11 mouse cellular contexts compared by ENCODE assay signal in genomic region chr14:61044316-61044715, GRCm38 (mm10). TPM values are rescaled to one million over a fixed set of nuclear protein-coding genes. Genes with fewer than 3 reads are reported as not detected.
DNase-seq lines count a peak whose midpoint lies in the region; ATAC-seq and TF ChIP-seq lines count a peak whose summit lies in the region.
"Had no signal": no experiment of that assay in that cellular context is flagged by ENCODE, and none has a peak within 500 bp of the region (broad histone marks: within the 10 kb centered on the region; RNA-seq: fewer than 3 reads in every experiment).

No protein-coding gene starts in this region.

- no peaks in the 10 kb centered on the region for H3K36me3 ChIP-seq in kidney, embryonic 15.5 days
- no peaks in the 10 kb centered on the region for H3K36me3 ChIP-seq in kidney, adult 2 months (ENCODE audit: control insufficient read depth, insufficient read depth, low read length)
- H3K36me3 ChIP-seq in forebrain, embryonic 10.5 days (replicated peaks), result peaks cover 23% of the 10 kb centered on the region
- H3K36me3 ChIP-seq in intestine, embryonic 16.5 days (ENCODE audit: control insufficient read depth, insufficient read depth, low read length), result no peaks in the 10 kb centered on the region
- H3K36me3 ChIP-seq in midbrain, postnatal 0 days (ENCODE audit: insufficient read depth, low read length), result no peaks in the 10 kb centered on the region

- peaks cover 11% of the 10 kb centered on the region; the same call in 1 of the 2 replicates for H3K27me3 ChIP-seq in kidney, embryonic 15.5 days
- H3K27me3 ChIP-seq in kidney, adult 2 months (replicated peaks; ENCODE audit: control insufficient read depth, insufficient read depth, low read length), result 0 out of 2 replicates have a peak, but pooled peaks cover 4% of the 10 kb centered on the region
- H3K27me3 ChIP-seq in forebrain, embryonic 10.5 days (ENCODE audit: poor library complexity, severe bottlenecking), result peaks cover 50% of the 10 kb centered on the region
- H3K27me3 ChIP-seq in intestine, embryonic 16.5 days (replicated peaks; ENCODE audit: control insufficient read depth, insufficient read depth, low read length), result no peaks in the 10 kb centered on the region
- H3K27me3 ChIP-seq in midbrain, postnatal 0 days (ENCODE audit: insufficient read depth, low read length), result no peaks in the 10 kb centered on the region

- no peaks in the 10 kb centered on the region for H3K9me3 ChIP-seq in kidney, embryonic 15.5 days (replicated peaks)
- no peaks in the 10 kb centered on the region for H3K9me3 ChIP-seq in forebrain, embryonic 10.5 days
- no peaks in the 10 kb centered on the region for H3K9me3 ChIP-seq in intestine, embryonic 16.5 days (ENCODE audit: control insufficient read depth, low read length)
- H3K9me3 ChIP-seq in midbrain, postnatal 0 days (ENCODE audit: low read length), result no peaks in the 10 kb centered on the region

- H3K4me1 ChIP-seq in kidney, embryonic 15.5 days, result peaks cover 54% of the 10 kb centered on the region
- no peaks in the 10 kb centered on the region for H3K4me1 ChIP-seq in kidney, adult 2 months (ENCODE audit: control insufficient read depth, insufficient read depth, low read length)
- H3K4me1 ChIP-seq in forebrain, embryonic 10.5 days, result peaks cover 77% of the 10 kb centered on the region
- peaks cover 10% of the 10 kb centered on the region for H3K4me1 ChIP-seq in intestine, embryonic 16.5 days (ENCODE audit: control insufficient read depth, insufficient read depth, low read length)
- H3K4me1 ChIP-seq in midbrain, postnatal 0 days (ENCODE audit: insufficient read depth, low read length), result peaks cover 6% of the 10 kb centered on the region; the same call in 1 of the 2 replicates

- H3K9ac ChIP-seq in kidney, embryonic 15.5 days, result no peak overlapping the region
- H3K9ac ChIP-seq in intestine, embryonic 16.5 days (ENCODE audit: low read depth, low read length), result no peak overlapping the region
- H3K9ac ChIP-seq in midbrain, postnatal 0 days (replicated peaks; ENCODE audit: low read length, poor library complexity, severe bottlenecking), result no peak overlapping the region

- no peak for ATAC-seq in kidney, embryonic 15.5 days (replicated peaks; ENCODE audit: low FRiP score)
- no peak for ATAC-seq in intestine, embryonic 16.5 days
- no peak for ATAC-seq in midbrain, postnatal 0 days (ENCODE audit: low FRiP score)
- no peak for ATAC-seq in inflammation-experienced regulatory T-cells, adult 6 months

- no peak for TF ChIP-seq CTCF in kidney, adult 2 months (conservative IDR thresholded peaks at IDR 0.05; ENCODE audit: insufficient read depth, insufficient read length, low read depth, low read length)
- no peak for TF ChIP-seq CTCF in midbrain, postnatal 0 days (IDR thresholded peaks at IDR 0.05)

- H3K27ac ChIP-seq in kidney, embryonic 15.5 days, result peak overlapping the region; percentile 9; the same call in 1 of the 2 replicates
- no peak overlapping the region for H3K27ac ChIP-seq in kidney, adult 2 months (ENCODE audit: insufficient read depth, low read depth, low read length)
- peak overlapping the region; percentile 95 for H3K27ac ChIP-seq in forebrain, embryonic 10.5 days
- no peak overlapping the region for H3K27ac ChIP-seq in intestine, embryonic 16.5 days (ENCODE audit: low read length)
- no peak overlapping the region for H3K27ac ChIP-seq in midbrain, postnatal 0 days (ENCODE audit: low read depth, low read length)

- H3K4me3 ChIP-seq in kidney, embryonic 15.5 days (replicated peaks), result peak overlapping the region; percentile 54
- H3K4me3 ChIP-seq in kidney, adult 2 months (ENCODE audit: insufficient read depth, low read depth, low read length), result no peak overlapping the region
- H3K4me3 ChIP-seq in forebrain, embryonic 10.5 days, result peak overlapping the region; percentile 64
- H3K4me3 ChIP-seq in intestine, embryonic 16.5 days (ENCODE audit: low read length), result no peak overlapping the region; the same call in 1 of the 2 replicates
- peak overlapping the region; percentile 48; the same call in 1 of the 2 replicates for H3K4me3 ChIP-seq in midbrain, postnatal 0 days (ENCODE audit: low read depth, low read length)

- H3K4me2 ChIP-seq in kidney, embryonic 15.5 days, result peak overlapping the region; percentile 93
- H3K4me2 ChIP-seq in intestine, embryonic 16.5 days (ENCODE audit: low read depth, low read length), result peak overlapping the region; percentile 14; the same call in 1 of the 2 replicates
- peak overlapping the region; percentile 87 for H3K4me2 ChIP-seq in midbrain, postnatal 0 days (ENCODE audit: low read depth, low read length, poor library complexity, severe bottlenecking)

- no peak for TF ChIP-seq POLR2A in kidney, adult 2 months (IDR thresholded peaks at IDR 0.05; ENCODE audit: low read depth, low read length)

- WGBS in kidney, embryonic 15.5 days, result 25% methylated on average over 2 of the region's 2 CpGs
- WGBS in kidney, adult 2 months, result 66% methylated on average over 2 of the region's 2 CpGs
- 18% methylated on average over 2 of the region's 2 CpGs for WGBS in forebrain, embryonic 10.5 days
- 28% methylated on average over 2 of the region's 2 CpGs for WGBS in intestine, embryonic 16.5 days
- WGBS in midbrain, postnatal 0 days, result 16% methylated on average over 2 of the region's 2 CpGs

- no peak for DNase-seq in kidney, adult 2 months
- DNase-seq in forebrain, embryonic 10.5 days (ENCODE audit: extremely low spot score, low spot score), result no peak
- peak; percentile 23 for DNase-seq in midbrain, postnatal 0 days (ENCODE audit: low spot score)
- no peak for DNase-seq in yolk sac, embryonic 10.5 days (ENCODE audit: low spot score)
- no peak for DNase-seq in retina, postnatal 1 day
- DNase-seq: adrenal gland, postnatal 10 days; kidney, postnatal 36 days; thymus, adult 2 months had no signal

RNA-seq across cellular contexts. Expression of gene Tnfrsf19, which starts 2.0 kb away (rescaled TPM):
- 14.6 and 16.4 TPM in 2 replicates for polyA plus RNA-seq in kidney, embryonic 15.5 days (2015; fragmentation: Nextera tagmentation; extraction: Ambion mirVana)
- polyA plus RNA-seq in kidney, adult 2 months (2012; rRNA removed), result 2.6 and 2.7 TPM in 2 replicates
- 102 and 110 TPM in 2 replicates for polyA plus RNA-seq in forebrain, embryonic 10.5 days (2016; fragmentation: Nextera tagmentation; extraction: Ambion mirVana)
- polyA plus RNA-seq in intestine, embryonic 16.5 days (2015; fragmentation: Nextera tagmentation; extraction: Ambion mirVana), result 11.4 and 11.5 TPM in 2 replicates
- 42.9 and 50.3 TPM in 2 replicates for total RNA-seq in midbrain, postnatal 0 days (2014; rRNA removed)
- polyA plus RNA-seq in midbrain, postnatal 0 days (2015; fragmentation: Nextera tagmentation; extraction: Ambion mirVana), result 29.5 and 32.3 TPM in 2 replicates
- not detected for polyA plus RNA-seq in inflammation-experienced regulatory T-cells, adult 6 months (2017; shearing (Covaris generic))

Comparison
In these comparisons a context has a peak if more than half of its experiments do, and no peak if none do; other contexts are left out.
1. H3K27ac ChIP-seq: peak in kidney, embryonic 15.5 days (single experiment) and forebrain, embryonic 10.5 days (single experiment); none in kidney, adult 2 months (single experiment), intestine, embryonic 16.5 days (single experiment) and midbrain, postnatal 0 days (single experiment).
2. H3K4me3 ChIP-seq: peak in kidney, embryonic 15.5 days (single experiment), forebrain, embryonic 10.5 days (single experiment) and midbrain, postnatal 0 days (single experiment); none in kidney, adult 2 months (single experiment) and intestine, embryonic 16.5 days (single experiment).
3. H3K4me2 ChIP-seq: peak in every context shown above with its lines; median percentile 93 in kidney, embryonic 15.5 days; 87 in midbrain, postnatal 0 days; 14 in intestine, embryonic 16.5 days.